Mouse (Mus musculus): ENCODE data around the gene Bcl2l2. TPM values are rescaled to one million over a fixed set of nuclear protein-coding genes. Genes with fewer than 3 reads are reported as not detected.

The Bcl2l2 gene
- polyA plus RNA-seq, 1 experiment from 2014 or later, result 8.0 TPM

DNA sequence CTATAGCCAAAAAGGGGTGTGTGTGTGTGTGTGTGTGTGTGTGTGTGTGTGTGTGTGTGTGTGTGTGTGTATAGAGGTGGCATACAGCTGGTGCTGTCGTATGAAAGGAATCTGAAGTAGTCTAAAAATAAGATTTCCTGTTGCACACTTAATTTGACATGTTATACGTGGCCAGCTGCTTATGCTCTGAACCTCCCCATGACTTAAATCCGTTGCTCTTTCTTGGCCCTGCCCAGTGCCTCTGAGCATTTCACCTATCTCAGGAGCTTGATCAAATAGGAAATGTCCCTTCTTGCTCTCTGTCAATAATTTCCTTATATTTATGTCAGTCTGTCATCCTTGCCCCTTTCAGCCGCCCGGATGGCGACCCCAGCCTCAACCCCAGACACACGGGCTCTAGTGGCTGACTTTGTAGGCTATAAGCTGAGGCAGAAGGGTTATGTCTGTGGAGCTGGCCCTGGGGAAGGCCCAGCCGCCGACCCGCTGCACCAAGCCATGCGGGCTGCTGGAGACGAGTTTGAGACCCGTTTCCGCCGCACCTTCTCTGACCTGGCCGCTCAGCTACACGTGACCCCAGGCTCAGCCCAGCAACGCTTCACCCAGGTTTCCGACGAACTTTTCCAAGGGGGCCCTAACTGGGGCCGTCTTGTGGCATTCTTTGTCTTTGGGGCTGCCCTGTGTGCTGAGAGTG is 990 bp downstream of the Bcl2l2 start:
- no peaks in the 10 kb centered on the region for H3K9me3 ChIP-seq (ENCODE audit: control insufficient read depth)
- ATAC-seq, result no peak; the same call in 1 of the 2 replicates
- peaks cover 21% of the 10 kb centered on the region; the same call in 1 of the 2 replicates for H3K36me3 ChIP-seq (ENCODE audit: control insufficient read depth, insufficient read depth)
- H3K27me3 ChIP-seq (replicated peaks; ENCODE audit: control insufficient read depth, insufficient read depth, low read length), result no peaks in the 10 kb centered on the region
- peak overlapping the region; percentile 84 for H3K9ac ChIP-seq (ENCODE audit: low read depth, low read length)
- peak overlapping the region; percentile 73 for H3K4me3 ChIP-seq (ENCODE audit: low read depth, low read length)
- 11% methylated on average over 21 of the region's 21 CpGs for WGBS
- peak overlapping the region; percentile 83 for H3K4me2 ChIP-seq (replicated peaks; ENCODE audit: low read depth)
- H3K27ac ChIP-seq (ENCODE audit: low read depth, low read length), result peak overlapping the region; percentile 93
- TF ChIP-seq CTCF (IDR thresholded peaks at IDR 0.05; ENCODE audit: low read depth), result no peak
- peaks cover 3% of the 10 kb centered on the region; the same call in 1 of the 2 replicates for H3K4me1 ChIP-seq (replicated peaks; ENCODE audit: control insufficient read depth, insufficient read depth, low read length)

DNA sequence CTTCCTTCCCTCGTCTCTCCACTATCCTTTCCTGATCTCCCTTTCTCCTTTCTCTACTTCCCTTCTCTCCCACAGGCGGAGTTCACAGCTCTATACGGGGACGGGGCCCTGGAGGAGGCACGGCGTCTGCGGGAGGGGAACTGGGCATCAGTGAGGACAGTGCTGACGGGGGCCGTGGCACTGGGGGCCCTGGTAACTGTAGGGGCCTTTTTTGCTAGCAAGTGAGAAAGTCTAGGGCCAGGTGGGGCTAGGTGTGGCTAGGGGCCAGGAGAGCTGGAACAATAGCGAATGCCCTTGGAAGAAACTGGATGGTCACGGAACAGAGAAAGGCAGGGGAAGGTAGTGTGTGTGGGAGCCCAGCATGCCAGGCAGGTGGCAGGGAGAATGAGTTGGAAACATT is 2.1 kb downstream of the Bcl2l2 start:
- no peak for TF ChIP-seq CTCF (IDR thresholded peaks at IDR 0.05; ENCODE audit: low read depth)
- no peak for ATAC-seq
- H3K27me3 ChIP-seq (replicated peaks; ENCODE audit: control insufficient read depth, insufficient read depth, low read length), result no peaks in the 10 kb centered on the region
- H3K4me1 ChIP-seq (replicated peaks; ENCODE audit: control insufficient read depth, insufficient read depth, low read length), result peaks cover 3% of the 10 kb centered on the region; the same call in 1 of the 2 replicates
- H3K9me3 ChIP-seq (ENCODE audit: control insufficient read depth), result no peaks in the 10 kb centered on the region
- 64% methylated on average over 11 of the region's 11 CpGs for WGBS
- H3K36me3 ChIP-seq (ENCODE audit: control insufficient read depth, insufficient read depth), result peaks cover 26% of the 10 kb centered on the region; the same call in 1 of the 2 replicates
- peak overlapping the region; percentile 83; the same call in 1 of the 2 replicates for H3K4me2 ChIP-seq (replicated peaks; ENCODE audit: low read depth)
- no peak overlapping the region for H3K4me3 ChIP-seq (ENCODE audit: low read depth, low read length)
- H3K9ac ChIP-seq (ENCODE audit: low read depth, low read length), result 0 out of 2 replicates have a peak overlapping the region, but pooled peaks have one; percentile 12
- H3K27ac ChIP-seq (ENCODE audit: low read depth, low read length), result no peak overlapping the region

DNA sequence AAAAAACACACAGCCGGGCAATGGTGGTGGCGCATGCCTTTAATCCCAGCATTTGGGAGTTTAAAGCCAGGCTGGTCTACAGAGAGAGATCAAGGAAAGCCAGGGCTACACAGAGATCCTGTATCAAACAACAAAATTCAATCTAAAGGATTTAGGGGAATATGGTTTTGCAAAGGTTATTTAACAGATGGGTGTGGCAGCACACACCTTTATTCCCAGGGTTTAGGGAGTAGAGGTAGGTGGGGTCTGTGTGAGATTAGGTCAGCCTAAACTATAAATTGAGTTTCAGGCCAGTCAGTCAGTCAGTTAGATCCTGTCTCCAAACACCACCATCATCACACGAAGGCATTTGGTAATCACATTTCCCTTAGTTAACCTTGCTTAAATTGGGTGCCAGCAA is 9.0 kb downstream of the Bcl2l2 start, which contains the start of gene Pabpn1:
TSS of gene Pabpn1 (plus strand) at position 301 of the 400 bp plus-strand sequence.
- H3K4me3 ChIP-seq (ENCODE audit: low read depth, low read length), result peak within 1 kb of the TSS; percentile 96
- ATAC-seq, result no peak
- H3K9me3 ChIP-seq (ENCODE audit: control insufficient read depth), result no peaks in the 10 kb centered on the region
- H3K27ac ChIP-seq (ENCODE audit: low read depth, low read length), result peak within 1 kb of the TSS; percentile 47
- peak within 1 kb of the TSS; percentile 60 for H3K4me2 ChIP-seq (replicated peaks; ENCODE audit: low read depth)
- no peak within 1 kb of the TSS for H3K9ac ChIP-seq (ENCODE audit: low read depth, low read length)
- peaks cover 29% of the 10 kb centered on the region for H3K36me3 ChIP-seq (ENCODE audit: control insufficient read depth, insufficient read depth)
- no peak for TF ChIP-seq CTCF (IDR thresholded peaks at IDR 0.05; ENCODE audit: low read depth)
- 95% methylated on average over 3 of the region's 3 CpGs for WGBS
- 0 out of 2 replicates have a peak, but pooled peaks cover 3% of the 10 kb centered on the region for H3K4me1 ChIP-seq (replicated peaks; ENCODE audit: control insufficient read depth, insufficient read depth, low read length)
- no peaks in the 10 kb centered on the region for H3K27me3 ChIP-seq (replicated peaks; ENCODE audit: control insufficient read depth, insufficient read depth, low read length)

DNA sequence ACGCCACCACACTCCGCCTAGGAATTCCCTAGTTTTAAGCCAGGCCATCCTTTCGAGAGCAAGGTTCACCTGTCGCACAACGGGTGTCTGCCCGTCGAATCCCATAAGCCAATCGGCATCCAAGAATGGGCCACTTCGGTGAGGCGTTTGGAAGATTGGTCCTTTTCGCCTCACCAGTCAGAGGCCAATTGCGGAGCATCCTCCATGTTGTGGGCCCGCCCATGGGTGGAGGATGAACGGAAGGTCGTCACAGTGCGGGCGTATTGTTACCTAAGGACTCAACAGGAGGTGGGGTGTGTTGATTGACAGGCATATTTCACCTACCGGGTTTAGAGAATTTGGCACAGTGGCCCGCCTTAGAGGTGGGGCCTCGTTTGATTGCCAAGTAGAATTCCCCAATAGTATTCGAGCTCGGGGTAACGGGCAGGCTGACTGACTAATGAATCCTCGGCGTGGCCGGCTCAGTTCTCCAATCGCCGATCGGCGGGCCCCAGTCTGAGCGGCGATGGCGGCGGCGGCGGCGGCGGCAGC is 10.5 kb downstream of the Bcl2l2 start:
- Histone ChIP-seq H3K4me1 (replicated peaks; ENCODE audit: control insufficient read depth, insufficient read depth, low read length) (0 out of 2 replicates have a peak, but pooled peaks cover 3% of the 10 kb centered on the region), H3K36me3 (ENCODE audit: control insufficient read depth, insufficient read depth) (peaks cover 38% of the 10 kb centered on the region), H3K27me3 (replicated peaks; ENCODE audit: control insufficient read depth, insufficient read depth, low read length) (no peaks in the 10 kb centered on the region), H3K4me3 (ENCODE audit: low read depth, low read length) (peak overlapping the region; percentile 96), H3K4me2 (replicated peaks; ENCODE audit: low read depth) (peak overlapping the region; percentile 82), H3K9me3 (ENCODE audit: control insufficient read depth) (no peaks in the 10 kb centered on the region), H3K9ac (ENCODE audit: low read depth, low read length) (peak overlapping the region; percentile 100), H3K27ac (ENCODE audit: low read depth, low read length) (peak overlapping the region; percentile 98)
- WGBS, result under 1% methylated on average over 32 of the region's 38 CpGs
- peak; percentile 97 for ATAC-seq
- TF ChIP-seq CTCF (IDR thresholded peaks at IDR 0.05; ENCODE audit: low read depth), result no peak

- peak overlapping the region; percentile 96 for H3K4me3 ChIP-seq (ENCODE audit: low read depth, low read length)
- H3K9me3 ChIP-seq (ENCODE audit: control insufficient read depth), result no peaks in the 10 kb centered on the region
- peaks cover 31% of the 10 kb centered on the region for H3K36me3 ChIP-seq (ENCODE audit: control insufficient read depth, insufficient read depth)
- peak overlapping the region; percentile 82 for H3K4me2 ChIP-seq (replicated peaks; ENCODE audit: low read depth)
- ATAC-seq, result peak; percentile 35
- peak overlapping the region; percentile 98 for H3K27ac ChIP-seq (ENCODE audit: low read depth, low read length)
- 0 out of 2 replicates have a peak, but pooled peaks cover 3% of the 10 kb centered on the region for H3K4me1 ChIP-seq (replicated peaks; ENCODE audit: control insufficient read depth, insufficient read depth, low read length)
- under 1% methylated on average over 49 of the region's 54 CpGs for WGBS
- no peaks in the 10 kb centered on the region for H3K27me3 ChIP-seq (replicated peaks; ENCODE audit: control insufficient read depth, insufficient read depth, low read length)
- TF ChIP-seq CTCF (IDR thresholded peaks at IDR 0.05; ENCODE audit: low read depth), result no peak
- H3K9ac ChIP-seq (ENCODE audit: low read depth, low read length), result peak overlapping the region; percentile 100
Observed at GRCm38 (mm10) chr14:54894296-54895151, 11.3 kb downstream of the Bcl2l2 start.

DNA sequence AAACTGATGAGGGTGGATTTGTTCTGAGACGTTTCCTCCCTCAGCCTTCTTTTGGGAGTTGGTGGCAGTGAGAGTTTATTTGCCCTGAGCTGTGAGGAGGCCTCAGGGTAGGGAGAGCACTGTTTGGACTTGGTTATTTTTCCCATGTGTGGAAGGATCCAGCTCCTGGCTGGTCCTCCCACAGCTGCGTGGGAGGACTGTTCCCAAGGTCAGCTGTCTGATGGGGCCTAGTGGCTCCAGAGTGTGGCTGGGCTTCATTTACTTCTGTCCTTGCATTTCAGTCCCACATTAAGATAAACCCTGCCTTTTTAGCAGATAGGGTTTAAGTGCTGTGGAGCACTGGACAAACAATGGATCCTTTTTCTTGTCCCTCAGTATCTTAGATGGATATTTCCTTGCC is 14.3 kb downstream of the Bcl2l2 start:
- no peak overlapping the region for H3K4me3 ChIP-seq (ENCODE audit: low read depth, low read length)
- H3K27me3 ChIP-seq (replicated peaks; ENCODE audit: control insufficient read depth, insufficient read depth, low read length), result no peaks in the 10 kb centered on the region
- TF ChIP-seq CTCF (IDR thresholded peaks at IDR 0.05; ENCODE audit: low read depth), result no peak
- 37% methylated on average over 2 of the region's 2 CpGs for WGBS
- 0 out of 2 replicates have a peak, but pooled peaks cover 3% of the 10 kb centered on the region for H3K4me1 ChIP-seq (replicated peaks; ENCODE audit: control insufficient read depth, insufficient read depth, low read length)
- H3K9me3 ChIP-seq (ENCODE audit: control insufficient read depth), result no peaks in the 10 kb centered on the region
- ATAC-seq, result no peak
- H3K4me2 ChIP-seq (replicated peaks; ENCODE audit: low read depth), result no peak overlapping the region
- H3K36me3 ChIP-seq (ENCODE audit: control insufficient read depth, insufficient read depth), result peaks cover 28% of the 10 kb centered on the region
- H3K9ac ChIP-seq (ENCODE audit: low read depth, low read length), result no peak overlapping the region
- no peak overlapping the region for H3K27ac ChIP-seq (ENCODE audit: low read depth, low read length)

All from intestine, postnatal 0 days (tissue).